Mouse (Mus musculus) testis, adult 2 months (tissue): ENCODE measurements around the gene Gpc6. TPM values are rescaled to one million over a fixed set of nuclear protein-coding genes. Genes with fewer than 3 reads are reported as not detected.

Experiments
- H3K27ac ChIP-seq: fragments of 200-500 bp; 2 replicates; pipeline ENCODE4 v1.5.1; 2012; ENCODE audit warnings: low read depth, low read length; ENCODE audit not compliant: control insufficient read depth, insufficient read depth
- H3K27me3 ChIP-seq: fragments of 200-500 bp; 2 replicates; pipeline ENCODE4 v1.6.1; 2012; ENCODE audit warnings: mild to moderate bottlenecking, low read length, moderate library complexity; ENCODE audit not compliant: control insufficient read depth, insufficient read depth
- H3K36me3 ChIP-seq: fragments of 200-500 bp; 2 replicates; pipeline ENCODE4 v1.6.1; 2012; ENCODE audit warnings: mild to moderate bottlenecking, low read length; ENCODE audit not compliant: control insufficient read depth, insufficient read depth
- H3K4me1 ChIP-seq: fragments of 200-500 bp; 2 replicates; pipeline ENCODE4 v1.6.1; 2012; ENCODE audit warnings: low read length; ENCODE audit not compliant: control insufficient read depth, insufficient read depth
- H3K4me3 ChIP-seq: fragments of 200-500 bp; 2 replicates; pipeline ENCODE4 v1.5.1; 2012; ENCODE audit warnings: low read depth, mild to moderate bottlenecking, low read length, moderate library complexity, mixed read lengths; ENCODE audit not compliant: control insufficient read depth
- CTCF ChIP-seq: fragments of 200-500 bp; IDR thresholded peaks from 2 replicates; pipeline ENCODE4 v1.5.1; 2012; ENCODE audit warnings: low read depth, mild to moderate bottlenecking, inconsistent platforms, low read length, moderate library complexity; ENCODE audit not compliant: control insufficient read depth, insufficient read depth, insufficient replicate concordance
- POLR2A ChIP-seq: fragments of 200-500 bp; IDR thresholded peaks from 2 replicates; pipeline ENCODE4 v1.6.1; 2012; ENCODE audit warnings: low read depth, mild to moderate bottlenecking, inconsistent platforms, low read length, moderate library complexity; ENCODE audit not compliant: control insufficient read depth
- polyA plus RNA-seq: library from polyadenylated mRNA; depleted of rRNA; stranded (reverse); fragments of >200 nt; gene quantifications from 2 replicates; pipeline ENCODE4 v1.2.3, GENCODE M21; 2012

Gpc6 gene
- polyA plus RNA-seq, 1 experiment = 0.35 TPM

DNA sequence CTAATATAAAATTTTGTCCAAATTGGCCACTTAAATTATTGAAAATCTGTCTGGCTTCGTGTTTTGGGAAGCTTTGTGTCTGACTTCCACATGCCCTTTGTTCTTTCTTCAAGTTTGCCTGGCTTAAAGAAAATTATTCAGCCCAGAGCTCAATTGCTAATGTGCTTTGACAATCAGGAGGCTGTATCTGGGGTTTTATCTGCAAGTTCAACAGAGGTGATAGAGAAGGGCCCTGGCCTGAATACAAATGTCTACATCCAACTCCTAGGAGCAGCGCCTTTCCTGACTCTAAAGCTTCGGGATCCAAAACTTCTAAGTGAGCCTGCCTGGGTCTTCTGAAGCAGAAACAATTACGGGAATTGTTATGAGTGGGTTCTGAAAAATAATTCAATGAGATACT is 739.7 kb downstream of the Gpc6 start:
- Histone ChIP-seq H3K36me3 (no peaks in the 10 kb centered on the region), H3K27ac (no peak overlapping the region)

DNA sequence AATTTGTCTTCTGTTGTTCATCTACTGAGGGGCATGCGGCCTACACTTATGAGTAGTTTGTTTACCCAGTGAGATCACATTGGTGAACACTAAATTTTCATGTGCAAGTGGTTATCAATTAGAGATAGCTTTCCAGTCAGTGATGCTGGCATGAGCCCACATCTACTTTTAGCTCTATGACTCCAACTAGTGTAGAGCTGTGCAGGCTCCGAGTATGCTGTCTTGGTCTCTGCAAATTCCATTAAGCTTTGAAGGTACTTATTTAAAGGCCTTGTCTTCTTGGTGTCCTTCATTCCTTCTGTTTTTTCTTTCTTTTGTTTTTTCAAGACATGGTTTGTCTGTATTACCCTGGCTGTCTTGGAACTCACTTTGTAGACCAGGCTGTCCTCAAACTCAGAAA is 741.0 kb downstream of the Gpc6 start:
- Histone ChIP-seq H3K36me3 (no peaks in the 10 kb centered on the region), H3K27me3 (no peaks in the 10 kb centered on the region), H3K27ac (no peak overlapping the region), H3K4me1 (no peaks in the 10 kb centered on the region), H3K4me3 (no peak overlapping the region)
- TF ChIP-seq POLR2A = no peak
- TF ChIP-seq CTCF = no peak

More for the DNA sequence above, 739.7 kb downstream of the Gpc6 start:
- Histone ChIP-seq H3K27me3 (no peaks in the 10 kb centered on the region), H3K4me3 (no peak overlapping the region), H3K4me1 (no peaks in the 10 kb centered on the region)
- TF ChIP-seq POLR2A (no peak), CTCF (no peak)

DNA sequence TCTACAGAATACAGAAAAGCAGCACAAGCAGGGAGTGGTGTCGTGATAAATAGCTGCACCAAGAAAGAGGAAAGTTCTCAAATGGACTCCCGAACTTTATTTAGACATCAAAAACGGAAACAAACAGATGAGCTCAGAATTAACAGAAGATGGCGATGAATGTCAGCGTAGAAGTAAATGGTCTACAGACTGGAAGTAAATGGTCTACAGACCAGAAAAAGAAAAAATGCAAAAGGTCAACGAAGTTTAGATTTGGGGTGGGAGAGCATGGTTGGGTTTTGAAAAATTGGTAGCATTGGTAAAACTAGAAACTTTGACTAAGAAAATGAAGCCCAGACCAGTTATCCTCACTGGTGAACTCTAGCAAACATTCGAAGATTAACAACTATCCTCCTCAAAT is 748.4 kb downstream of the Gpc6 start:
- no peaks in the 10 kb centered on the region for H3K27me3 ChIP-seq
- TF ChIP-seq CTCF = no peak
- no peak for TF ChIP-seq POLR2A
- H3K4me1 ChIP-seq = no peaks in the 10 kb centered on the region
- H3K4me3 ChIP-seq = no peak overlapping the region
- H3K27ac ChIP-seq = no peak overlapping the region
- no peaks in the 10 kb centered on the region for H3K36me3 ChIP-seq

DNA sequence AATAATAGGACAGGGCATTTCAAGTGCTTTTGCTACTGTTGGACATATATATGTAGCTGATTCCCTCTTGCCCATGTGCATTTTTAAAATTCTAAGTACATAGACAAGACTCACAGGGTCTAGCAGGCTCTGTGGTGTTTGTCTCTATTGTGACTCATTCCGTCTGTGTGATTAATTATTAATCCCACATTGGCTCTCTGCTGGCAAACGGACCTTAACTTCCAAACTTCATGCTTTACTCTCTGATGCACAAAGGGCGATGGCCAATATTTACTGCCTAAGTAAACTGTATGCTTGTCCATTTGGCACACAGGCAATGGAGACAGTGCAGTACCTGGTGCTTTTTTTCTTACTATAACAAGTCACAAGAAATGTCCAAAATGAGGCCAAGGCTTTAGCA is 749.4 kb downstream of the Gpc6 start:
- no peaks in the 10 kb centered on the region for H3K36me3 ChIP-seq
- TF ChIP-seq CTCF (no peak), POLR2A (no peak)
- no peak overlapping the region for H3K4me3 ChIP-seq
- no peaks in the 10 kb centered on the region for H3K27me3 ChIP-seq
- no peak overlapping the region for H3K27ac ChIP-seq
- H3K4me1 ChIP-seq = no peaks in the 10 kb centered on the region

DNA sequence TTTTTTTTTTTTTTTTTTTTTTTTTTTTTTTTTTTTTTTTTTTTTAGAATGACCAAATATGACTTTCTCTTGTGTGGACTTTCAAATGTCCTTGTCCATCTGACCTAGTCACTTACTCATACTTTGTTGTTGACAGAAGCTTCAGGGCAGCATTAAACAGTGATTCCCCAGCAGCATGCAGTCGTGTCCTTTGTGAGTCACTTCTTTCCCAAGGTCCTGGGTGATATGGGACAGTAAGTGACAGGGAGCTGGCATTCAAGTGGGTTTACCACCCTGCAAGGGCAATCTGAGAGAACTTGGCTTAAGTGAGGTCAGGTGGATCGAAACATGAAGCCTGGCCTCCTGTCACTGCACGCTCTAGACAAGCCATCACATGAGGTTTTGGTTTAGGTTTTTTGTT is 754.8 kb downstream of the Gpc6 start:
- TF ChIP-seq CTCF = no peak
- TF ChIP-seq POLR2A = no peak
- no peak overlapping the region for H3K4me3 ChIP-seq

DNA sequence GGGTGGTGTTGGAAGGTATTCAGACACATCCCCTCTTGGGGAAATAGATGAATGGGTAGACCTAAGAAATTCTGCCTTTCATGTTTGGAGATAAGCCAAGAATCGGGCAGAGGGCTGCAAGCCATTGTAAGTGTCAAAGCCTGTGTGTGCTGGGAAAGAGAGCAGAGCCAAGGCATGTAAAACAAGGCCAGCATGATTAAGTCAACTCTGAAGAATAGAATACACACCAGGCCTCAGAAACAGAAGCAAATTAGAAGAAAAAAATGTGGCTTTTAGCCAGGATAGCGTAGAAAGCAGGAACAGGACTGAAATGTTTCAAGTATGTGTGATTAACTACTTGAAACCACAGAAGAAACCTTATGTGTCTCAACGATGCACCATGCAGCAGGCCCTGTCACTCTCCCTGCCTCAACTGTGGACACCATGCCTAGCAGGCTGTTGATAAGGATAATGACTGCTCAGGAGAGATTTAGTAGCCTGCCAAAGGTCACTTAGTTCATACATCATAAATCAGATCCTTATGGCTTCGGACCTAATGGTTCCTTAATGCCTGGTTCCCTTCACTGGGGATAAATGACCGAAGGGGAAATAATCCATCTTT is 756.3 kb downstream of the Gpc6 start:
- Histone ChIP-seq H3K27ac (no peak overlapping the region), H3K27me3 (no peaks in the 10 kb centered on the region), H3K4me1 (no peaks in the 10 kb centered on the region), H3K4me3 (no peak overlapping the region), H3K36me3 (no peaks in the 10 kb centered on the region)
- no peak for TF ChIP-seq CTCF
- no peak for TF ChIP-seq POLR2A

More for the DNA sequence above, 754.8 kb downstream of the Gpc6 start:
- Histone ChIP-seq H3K36me3 (no peaks in the 10 kb centered on the region), H3K27ac (no peak overlapping the region), H3K4me1 (no peaks in the 10 kb centered on the region), H3K27me3 (no peaks in the 10 kb centered on the region)

DNA sequence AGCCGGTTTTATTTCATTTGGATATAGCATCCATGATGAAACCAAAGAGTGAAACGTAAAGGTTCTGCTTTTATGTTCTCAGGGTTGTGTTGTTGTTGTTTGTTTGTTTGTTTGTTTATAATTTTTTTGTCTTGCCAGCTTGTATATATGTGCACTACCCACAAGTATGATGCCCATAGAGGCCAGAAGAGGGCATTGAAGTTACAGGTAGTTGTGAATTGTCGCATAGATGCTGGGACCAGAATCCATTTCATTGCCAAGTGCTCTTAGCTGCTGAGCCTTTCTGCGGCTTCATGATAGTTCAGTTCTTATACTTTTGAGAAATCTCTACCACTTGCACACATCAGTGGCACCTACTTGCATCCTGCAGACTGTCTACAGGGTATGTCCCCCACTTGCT is 758.0 kb downstream of the Gpc6 start:
- H3K4me3 ChIP-seq = no peak overlapping the region
- H3K27me3 ChIP-seq = no peaks in the 10 kb centered on the region
- H3K36me3 ChIP-seq = no peaks in the 10 kb centered on the region
- H3K27ac ChIP-seq = no peak overlapping the region
- H3K4me1 ChIP-seq = no peaks in the 10 kb centered on the region
- no peak for TF ChIP-seq POLR2A

DNA sequence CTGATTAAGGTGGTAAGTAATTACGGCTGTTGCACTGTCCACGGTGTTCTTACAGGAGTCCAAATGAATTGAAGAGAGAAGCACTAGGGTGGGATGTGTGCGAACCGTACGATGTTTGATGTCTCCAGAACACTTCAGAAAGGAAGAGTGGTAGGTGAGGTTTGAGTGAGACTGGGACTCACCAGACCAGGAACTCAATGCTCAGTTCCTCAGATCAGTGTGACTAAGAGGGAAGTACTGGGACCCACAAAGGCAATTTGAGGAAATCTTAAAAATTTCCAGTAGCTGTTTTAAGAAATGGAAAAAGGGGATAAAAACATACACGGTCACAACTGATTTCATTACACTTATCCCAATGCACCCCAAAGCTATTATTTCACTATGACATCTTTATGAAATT is 764.7 kb downstream of the Gpc6 start:
- TF ChIP-seq POLR2A (no peak), CTCF (no peak)

More for the DNA sequence above, 764.7 kb downstream of the Gpc6 start:
- Histone ChIP-seq H3K27ac (no peak overlapping the region), H3K36me3 (no peaks in the 10 kb centered on the region), H3K4me3 (no peak overlapping the region), H3K4me1 (no peaks in the 10 kb centered on the region), H3K27me3 (no peaks in the 10 kb centered on the region)
